Mouse (Mus musculus) thymus, adult 2 months (tissue): ENCODE measurements at regions not wholly inside any gene's neighbourhood (a gene's known extent, or its start where the extent isn't known, plus 50 kb on each side); places are given as distances from the start of the nearest gene placed in this dataset.

Source experiments
- CTCF ChIP-seq: fragments of 200-500 bp; IDR thresholded peaks from 2 replicates; pipeline ENCODE4 v1.5.1; 2012; ENCODE audit warnings: mild to moderate bottlenecking, control low read depth, low read length, moderate library complexity, borderline replicate concordance; ENCODE audit not compliant: control insufficient read depth, poor library complexity, insufficient read depth; ENCODE audit errors: extremely low read depth
- POLR2A ChIP-seq: fragments of 200-500 bp; IDR thresholded peaks from 2 replicates; pipeline ENCODE4 v1.6.1; 2012; ENCODE audit warnings: mild to moderate bottlenecking, low read length, control low read depth, moderate library complexity; ENCODE audit not compliant: control insufficient read depth, poor library complexity, insufficient read depth; ENCODE audit errors: extremely low read depth

DNA sequence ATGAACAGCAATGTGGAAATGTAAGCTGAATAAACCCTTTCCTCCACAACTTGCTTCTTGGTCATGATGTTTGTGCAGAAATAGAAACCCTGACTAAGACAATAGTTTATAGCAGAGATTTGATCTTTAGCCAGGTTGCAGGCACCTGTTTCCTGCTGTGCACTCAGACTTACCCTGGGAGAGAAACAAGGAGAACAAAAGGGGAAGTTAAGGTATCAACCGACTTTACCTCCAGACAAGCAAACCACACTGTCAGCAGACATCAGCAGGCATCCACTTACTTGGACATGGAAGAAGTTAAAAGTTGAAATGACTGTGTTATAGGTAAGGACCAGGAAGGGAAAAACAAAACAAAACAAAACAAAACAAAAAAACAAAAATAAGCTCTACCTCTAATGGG, 323.7 kb upstream of the Sphkap start:
- TF ChIP-seq CTCF, result no peak
- TF ChIP-seq POLR2A, result no peak
